Mouse (Mus musculus) kidney, adult 2 months (tissue): ENCODE measurements at regions not wholly inside any gene's neighbourhood (a gene's known extent, or its start where the extent isn't known, plus 50 kb on each side); places are given as distances from the start of the nearest gene placed in this dataset.

Experiments used
- CTCF ChIP-seq: fragments of 200-500 bp; conservative IDR thresholded peaks from 2 replicates; pipeline ENCODE4 v1.5.1; 2011; ENCODE audit warnings: low read depth, mild to moderate bottlenecking, control low read depth, low read length, moderate library complexity, mixed read lengths; ENCODE audit not compliant: insufficient read depth, insufficient read length
- POLR2A ChIP-seq: fragments of 200-500 bp; IDR thresholded peaks from one replicate; pipeline ENCODE4 v1.6.1; 2011; ENCODE audit warnings: low read depth, low read length, control low read depth

- TF ChIP-seq POLR2A (no peak), CTCF (no peak)
These were observed 1183.0 kb downstream of the 4930447A16Rik start for GRCm38 (mm10) chr15:38608207-38608870.
